Mouse (Mus musculus) midbrain, embryonic 14.5 days (tissue): ENCODE data around the gene Slc12a5. TPM values are rescaled to one million over a fixed set of nuclear protein-coding genes. Genes with fewer than 3 reads are reported as not detected.

Experiments
- ATAC-seq: fragments of 200-750 bp; cut with Nextera tagmentation; 2 replicates; pipeline ENCODE4 v1.8.0; 2017; ENCODE audit warnings: moderate number of reproducible peaks, moderate library complexity; ENCODE audit not compliant: low FRiP score, low TSS enrichment
- DNase-seq: peaks from one replicate; pipeline ENCODE4 v3.0.0-alpha.2; 2015
- H3K27ac ChIP-seq: fragments of 300-500 bp; sonication (generic); replicated peaks from 2 replicates; pipeline ENCODE4 v1.5.1; 2014; ENCODE audit warnings: mild to moderate bottlenecking, low read depth, low read length, moderate library complexity
- H3K27me3 ChIP-seq: fragments of 300-500 bp; sonication (generic); 2 replicates; pipeline ENCODE4 v1.6.1; 2014; ENCODE audit warnings: low read length, control low read depth, mixed read lengths; ENCODE audit not compliant: control insufficient read depth, insufficient read depth
- H3K36me3 ChIP-seq: fragments of 300-500 bp; sonication (generic); 2 replicates; pipeline ENCODE4 v1.6.1; 2014; ENCODE audit warnings: low read length, control low read depth; ENCODE audit not compliant: control insufficient read depth, insufficient read depth
- H3K4me1 ChIP-seq: fragments of 300-500 bp; sonication (generic); 2 replicates; pipeline ENCODE4 v1.6.1; 2014; ENCODE audit warnings: mild to moderate bottlenecking, antibody characterized with exemption, low read length, control low read depth; ENCODE audit not compliant: control insufficient read depth, insufficient read depth
- H3K4me2 ChIP-seq: fragments of 300-500 bp; sonication (generic); 2 replicates; pipeline ENCODE4 v1.6.1; 2014; ENCODE audit warnings: mild to moderate bottlenecking, low read length, moderate library complexity
- H3K4me3 ChIP-seq: fragments of 300-500 bp; sonication (generic); replicated peaks from 2 replicates; pipeline ENCODE4 v1.5.1; 2014; ENCODE audit warnings: low read depth, low read length
- H3K9ac ChIP-seq: fragments of 300-500 bp; sonication (generic); replicated peaks from 2 replicates; pipeline ENCODE4 v1.6.1; 2014; ENCODE audit warnings: mild to moderate bottlenecking, low read length, moderate library complexity
- H3K9me3 ChIP-seq: fragments of 300-500 bp; sonication (generic); 2 replicates; pipeline ENCODE4 v1.6.1; 2016; ENCODE audit warnings: low read length, control low read depth, mixed read lengths; ENCODE audit not compliant: control insufficient read depth
- WGBS: fragments of 180-500 bp; shearing (Covaris S2); extraction: QIAGEN DNeasy Blood & Tissue Kit; methylation state at CpG from one replicate; pipeline ENCODE4 v1.1.7; 2014; 5-methylcytosine and 5-hydroxymethylcytosine counted together
- polyA plus RNA-seq: library from polyadenylated mRNA; unstranded; fragments of >200 nt; fragmentation: Nextera tagmentation; extraction: Ambion mirVana; gene quantifications from 2 replicates; pipeline ENCODE4 v1.2.1, GENCODE M21; 2014

Slc12a5 gene
- polyA plus RNA-seq, result 53.8 and 63.0 TPM in 2 replicates

DNA sequence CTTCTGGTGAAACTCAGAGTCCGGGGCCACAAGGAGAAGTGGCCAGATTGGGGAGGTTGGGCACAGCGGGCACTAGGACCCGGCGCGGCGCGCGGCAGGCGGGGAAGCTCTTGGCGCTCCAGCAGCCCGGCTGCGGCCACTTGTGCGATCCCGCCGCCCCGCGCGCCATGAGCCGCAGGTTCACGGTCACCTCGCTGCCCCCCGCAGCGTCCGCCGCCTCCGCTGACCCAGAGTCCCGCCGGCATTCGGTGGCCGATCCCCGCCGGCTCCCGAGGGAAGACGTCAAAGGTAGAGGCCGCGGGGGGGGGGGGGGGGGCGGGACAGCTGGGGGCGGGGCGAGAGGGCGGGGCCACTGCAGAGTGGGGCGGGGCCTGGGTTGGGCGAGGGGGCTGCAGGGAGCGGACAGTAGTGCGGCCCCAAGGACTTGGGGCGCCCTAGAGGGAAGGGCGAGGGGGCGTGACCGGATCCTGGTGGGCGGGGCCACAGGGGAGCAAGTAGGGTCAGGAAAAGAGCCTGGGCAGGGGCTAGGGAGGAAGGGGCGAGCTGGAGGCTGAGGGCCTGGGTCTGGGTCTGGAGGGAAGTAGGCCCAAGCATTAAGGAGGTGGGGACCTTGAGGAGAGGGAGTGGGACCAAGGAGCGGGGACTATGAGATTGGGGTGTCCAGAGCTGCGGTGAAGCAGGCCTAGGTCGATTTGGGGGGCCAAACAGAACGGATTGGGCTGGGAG lies at the start of gene Slc12a5:
Gene Slc12a5 (plus strand): TSS at position 87 of the 726 bp plus-strand sequence.
- Histone ChIP-seq H3K4me2 (peak within 1 kb of the TSS; percentile 60), H3K9me3 (no peaks in the 10 kb centered on the region), H3K4me3 (peak within 1 kb of the TSS; percentile 53), H3K36me3 (no peaks in the 10 kb centered on the region), H3K27me3 (no peaks in the 10 kb centered on the region), H3K9ac (peak within 1 kb of the TSS; percentile 49), H3K4me1 (peaks cover 34% of the 10 kb centered on the region), H3K27ac (peak within 1 kb of the TSS; percentile 58)
- WGBS, result under 1% methylated on average over 48 of the region's 54 CpGs
- ATAC-seq (peak; percentile 66; the same call in 1 of the 2 replicates), DNase-seq (peak; percentile 89)

DNA sequence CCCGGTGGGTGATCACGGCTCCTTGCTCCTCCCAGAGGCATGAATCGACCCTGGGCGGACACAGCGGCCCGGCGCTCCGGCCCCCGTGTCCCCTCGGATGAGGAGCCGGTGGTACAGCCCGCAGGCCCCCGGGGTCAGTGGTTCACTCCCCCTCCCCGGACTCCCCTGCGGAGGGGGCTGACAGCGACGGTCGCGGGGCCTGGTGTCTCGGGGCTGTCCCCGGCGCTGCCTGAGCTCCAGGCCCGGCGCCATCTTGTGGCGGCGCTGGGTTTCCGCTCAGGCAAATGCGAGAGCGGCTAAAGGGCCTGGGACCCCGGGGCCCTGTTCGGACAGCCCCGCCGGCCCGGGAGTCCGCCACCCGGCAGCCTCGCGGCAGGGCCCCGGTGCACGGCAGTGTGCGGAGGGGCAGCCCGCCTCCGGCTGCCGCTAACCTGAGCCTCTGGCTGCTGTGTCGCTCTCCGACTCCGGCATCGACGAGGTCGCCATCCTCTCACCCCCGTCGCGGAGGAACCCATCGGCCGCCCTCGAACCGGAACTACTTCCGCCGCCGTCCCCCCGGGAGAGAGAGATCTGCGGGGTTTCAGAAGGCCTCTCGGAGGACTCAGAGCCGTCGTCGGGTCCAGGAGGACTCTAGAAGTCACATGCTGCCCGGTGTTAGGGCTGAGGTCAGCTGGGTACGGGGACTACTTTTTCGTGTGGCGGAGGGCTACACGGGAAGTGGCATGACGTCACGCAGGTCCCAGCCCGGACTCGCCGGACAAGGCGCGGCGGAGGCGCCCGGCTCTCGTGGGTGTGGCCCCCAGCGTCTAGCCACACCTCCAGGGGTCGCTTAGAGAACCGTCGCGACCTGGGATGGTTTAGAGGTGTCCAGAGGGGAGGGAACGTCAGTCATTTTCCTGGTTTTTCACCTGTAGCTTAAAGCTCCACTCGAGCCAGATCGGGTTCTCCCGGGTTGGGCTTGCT lies 49.2 kb upstream of the Slc12a5 start, which contains the start of gene Zfp335:
Gene Zfp335 (minus strand): TSS at position 672 of the 963 bp plus-strand sequence.
- H3K36me3 ChIP-seq, result peaks cover 39% of the 10 kb centered on the region
- peak; percentile 89 for ATAC-seq
- under 1% methylated on average over 90 of the region's 91 CpGs for WGBS

DNA sequence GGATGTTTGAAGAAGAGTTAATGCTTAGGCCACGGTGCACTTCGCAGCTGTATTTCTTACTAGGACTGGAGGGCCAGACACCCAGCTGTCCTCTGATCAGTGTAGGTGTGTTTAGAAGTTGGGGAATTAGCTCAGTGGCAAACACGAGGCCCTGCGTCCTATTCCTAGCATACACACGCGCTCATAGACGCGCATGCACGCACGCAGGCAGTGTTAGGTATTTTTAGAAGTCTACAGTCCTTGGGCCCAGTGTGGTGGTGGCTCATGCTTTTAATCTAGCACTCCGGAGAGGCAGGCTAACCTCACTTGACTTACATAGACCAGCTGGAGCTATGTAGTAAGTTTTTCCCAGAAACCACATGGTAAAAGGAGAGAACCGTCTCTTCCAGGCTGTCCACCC lies 48.5 kb upstream of the Slc12a5 start:
- DNase-seq (no peak), ATAC-seq (0 out of 2 replicates have a peak, but pooled peaks have one; percentile 4)
- WGBS, result 29% methylated on average over 12 of the region's 12 CpGs

More for the DNA sequence above, 49.2 kb upstream of the Slc12a5 start, which contains the start of gene Zfp335:
- peak within 1 kb of the TSS; percentile 100 for H3K27ac ChIP-seq
- no peaks in the 10 kb centered on the region for H3K27me3 ChIP-seq
- H3K4me1 ChIP-seq, result peaks cover 16% of the 10 kb centered on the region
- H3K4me2 ChIP-seq, result peak within 1 kb of the TSS; percentile 91
- DNase-seq, result peak; percentile 97
- peak within 1 kb of the TSS; percentile 74 for H3K4me3 ChIP-seq
- 0 out of 2 replicates have a peak, but pooled peaks cover under 1% of the 10 kb centered on the region for H3K9me3 ChIP-seq
- H3K9ac ChIP-seq, result peak within 1 kb of the TSS; percentile 97

DNA sequence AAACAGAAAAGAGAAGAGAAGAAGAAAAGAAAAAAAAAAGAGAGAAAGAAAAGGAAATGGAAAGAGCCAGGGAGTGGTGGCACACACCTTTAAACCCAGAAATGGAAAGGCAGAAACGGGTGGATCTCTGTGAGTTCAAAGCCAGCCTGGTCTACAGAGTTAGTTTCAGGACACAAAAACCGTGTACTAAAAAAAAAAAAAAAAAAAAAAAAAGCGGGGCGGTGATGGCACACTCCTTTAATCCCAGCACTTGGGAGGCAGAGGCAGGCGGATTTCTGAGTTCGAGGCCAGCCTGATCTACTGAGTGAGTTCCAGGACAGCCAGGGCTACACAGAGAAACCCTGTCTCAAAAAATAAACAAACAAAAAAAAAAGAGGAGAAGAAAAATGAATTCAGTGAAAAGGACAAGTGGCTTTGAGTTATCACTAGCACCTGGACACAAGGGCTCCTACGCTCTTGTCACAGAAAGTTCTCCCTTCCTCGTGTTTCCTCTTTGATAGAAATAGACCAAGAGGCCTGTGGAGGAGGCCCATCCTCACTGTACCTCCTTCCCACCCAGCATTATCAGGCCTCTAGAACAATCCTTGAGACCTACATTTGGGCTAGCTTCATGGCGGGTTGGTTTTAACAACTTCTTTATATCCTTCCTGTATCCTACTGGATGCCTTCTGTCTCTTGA lies 47.7 kb upstream of the Slc12a5 start:
- Histone ChIP-seq H3K4me2 (0 out of 2 replicates have a peak overlapping the region, but pooled peaks have one; percentile 91), H3K9ac (no peak overlapping the region), H3K27ac (no peak overlapping the region), H3K9me3 (no peaks in the 10 kb centered on the region), H3K4me1 (peaks cover 16% of the 10 kb centered on the region), H3K27me3 (no peaks in the 10 kb centered on the region), H3K36me3 (peaks cover 23% of the 10 kb centered on the region), H3K4me3 (no peak overlapping the region)
- ATAC-seq (no peak), DNase-seq (no peak)
- 93% methylated on average over 8 of the region's 9 CpGs for WGBS

More for the DNA sequence above, 48.5 kb upstream of the Slc12a5 start:
- Histone ChIP-seq H3K4me2 (peak overlapping the region; percentile 91), H3K27ac (peak overlapping the region; percentile 100), H3K9me3 (no peaks in the 10 kb centered on the region), H3K9ac (peak overlapping the region; percentile 97), H3K4me1 (peaks cover 16% of the 10 kb centered on the region), H3K27me3 (no peaks in the 10 kb centered on the region), H3K36me3 (peaks cover 31% of the 10 kb centered on the region), H3K4me3 (peak overlapping the region; percentile 74)

DNA sequence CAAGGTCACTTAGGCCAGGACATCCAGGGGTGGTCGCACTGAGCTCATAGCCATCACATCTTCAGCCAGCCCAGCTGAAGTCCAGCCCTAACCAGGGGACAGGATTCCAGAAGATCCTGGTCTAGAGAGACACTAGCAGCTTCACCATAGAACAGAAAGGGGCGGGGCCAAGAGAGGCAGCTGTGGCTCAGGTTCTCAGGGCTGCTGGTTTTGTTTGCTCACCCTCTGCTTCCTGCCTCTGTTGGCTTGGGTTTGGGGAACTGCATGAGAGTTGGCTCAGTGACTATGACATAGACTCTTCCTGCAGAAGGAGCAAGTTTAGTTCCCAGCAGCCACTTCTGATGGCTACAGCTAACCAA lies 47.2 kb upstream of the Slc12a5 start:
- no peak for ATAC-seq
- no peak overlapping the region for H3K9ac ChIP-seq

DNA sequence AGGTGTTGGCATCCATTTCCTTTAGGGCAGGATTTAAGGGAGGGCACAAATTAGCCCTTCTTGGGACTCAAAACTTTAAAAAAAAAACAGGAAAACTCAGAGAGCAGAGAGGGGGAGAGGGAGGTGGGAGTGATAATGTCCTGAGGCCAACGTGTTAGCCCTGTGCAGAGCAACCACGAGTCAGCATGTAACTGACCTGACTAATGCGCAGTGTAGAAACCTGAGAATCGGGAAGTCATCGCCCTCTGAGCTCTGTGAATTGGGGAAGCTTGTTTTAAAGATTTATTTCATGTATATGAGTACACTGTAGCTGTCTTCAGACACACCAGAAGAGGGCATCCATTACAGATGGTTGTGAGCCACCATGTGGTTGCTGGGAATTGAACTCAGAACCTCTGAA lies 43.8 kb upstream of the Slc12a5 start:
- DNase-seq, result no peak
- Histone ChIP-seq H3K36me3 (peaks cover 15% of the 10 kb centered on the region), H3K27ac (no peak overlapping the region), H3K9ac (no peak overlapping the region), H3K9me3 (no peaks in the 10 kb centered on the region), H3K27me3 (no peaks in the 10 kb centered on the region), H3K4me2 (no peak overlapping the region), H3K4me1 (peaks cover 5% of the 10 kb centered on the region), H3K4me3 (no peak overlapping the region)
- WGBS, result 91% methylated on average over 5 of the region's 5 CpGs
- no peak for ATAC-seq

More for the DNA sequence above, 47.2 kb upstream of the Slc12a5 start:
- H3K4me2 ChIP-seq, result no peak overlapping the region
- WGBS, result 96% methylated on average over 2 of the region's 2 CpGs
- H3K9me3 ChIP-seq, result no peaks in the 10 kb centered on the region
- H3K36me3 ChIP-seq, result peaks cover 18% of the 10 kb centered on the region
- H3K27me3 ChIP-seq, result no peaks in the 10 kb centered on the region
- H3K27ac ChIP-seq, result no peak overlapping the region
- H3K4me3 ChIP-seq, result no peak overlapping the region
- H3K4me1 ChIP-seq, result peaks cover 16% of the 10 kb centered on the region
- no peak for DNase-seq

DNA sequence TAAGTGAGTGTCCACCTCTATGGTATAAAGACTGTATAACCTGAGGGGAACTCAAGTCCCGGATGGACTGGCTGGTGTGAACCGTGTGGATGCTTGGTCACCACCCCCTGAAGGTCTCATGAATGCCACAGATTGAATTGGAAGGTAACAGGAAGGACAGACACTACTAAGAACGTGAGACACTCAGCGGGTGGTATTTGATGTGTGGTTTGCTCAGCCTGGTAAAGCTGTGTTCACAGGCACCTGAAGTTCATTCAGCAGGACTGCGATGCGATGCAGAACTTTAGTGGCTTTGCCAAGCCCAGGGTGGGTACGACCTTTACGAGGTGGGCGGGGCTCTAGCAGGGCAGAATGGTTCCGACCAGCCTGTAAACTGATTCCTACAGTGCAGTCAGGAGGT lies 43.2 kb upstream of the Slc12a5 start:
- H3K9me3 ChIP-seq, result no peaks in the 10 kb centered on the region
- no peaks in the 10 kb centered on the region for H3K27me3 ChIP-seq
- no peak overlapping the region for H3K9ac ChIP-seq
- peaks cover 2% of the 10 kb centered on the region for H3K4me1 ChIP-seq
- DNase-seq, result no peak
- peaks cover 15% of the 10 kb centered on the region for H3K36me3 ChIP-seq
- no peak overlapping the region for H3K4me2 ChIP-seq
- H3K4me3 ChIP-seq, result no peak overlapping the region
- WGBS, result 66% methylated on average over 10 of the region's 10 CpGs
- no peak overlapping the region for H3K27ac ChIP-seq
- ATAC-seq, result no peak

DNA sequence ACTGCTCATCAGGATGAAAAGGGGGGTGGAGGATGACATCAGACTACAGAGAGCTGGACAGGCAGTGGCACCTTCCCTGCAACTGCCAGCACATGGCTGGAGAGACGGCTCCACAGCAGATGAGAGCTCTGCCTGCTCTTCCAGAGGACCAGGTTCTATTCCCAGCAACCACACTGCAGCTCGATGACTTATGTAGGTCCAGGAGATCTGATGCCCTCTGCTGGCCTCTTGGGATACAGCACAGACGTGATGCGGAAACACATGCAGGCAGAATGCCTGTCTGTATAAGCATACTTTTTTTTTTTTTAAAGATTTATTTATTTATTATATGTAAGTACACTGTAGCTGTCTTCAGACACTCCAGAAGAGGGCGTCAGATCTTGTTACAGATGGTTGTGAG lies 42.3 kb upstream of the Slc12a5 start:
- no peak overlapping the region for H3K27ac ChIP-seq
- ATAC-seq, result no peak
- H3K9ac ChIP-seq, result no peak overlapping the region
- no peaks in the 10 kb centered on the region for H3K27me3 ChIP-seq
- no peaks in the 10 kb centered on the region for H3K9me3 ChIP-seq
- H3K4me2 ChIP-seq, result no peak overlapping the region
- H3K4me3 ChIP-seq, result no peak overlapping the region
- H3K36me3 ChIP-seq, result peaks cover 15% of the 10 kb centered on the region
- 56% methylated on average over 4 of the region's 5 CpGs for WGBS
- no peaks in the 10 kb centered on the region for H3K4me1 ChIP-seq
- peak; percentile 63 for DNase-seq
